Mouse (Mus musculus): ENCODE measurements at regions not wholly inside any gene's neighbourhood (a gene's known extent, or its start where the extent isn't known, plus 50 kb on each side); places are given as distances from the start of the nearest gene placed in this dataset.
A peak's percentile ranks its signal among the peaks of the same experiment; 100 is the strongest.

DNA sequence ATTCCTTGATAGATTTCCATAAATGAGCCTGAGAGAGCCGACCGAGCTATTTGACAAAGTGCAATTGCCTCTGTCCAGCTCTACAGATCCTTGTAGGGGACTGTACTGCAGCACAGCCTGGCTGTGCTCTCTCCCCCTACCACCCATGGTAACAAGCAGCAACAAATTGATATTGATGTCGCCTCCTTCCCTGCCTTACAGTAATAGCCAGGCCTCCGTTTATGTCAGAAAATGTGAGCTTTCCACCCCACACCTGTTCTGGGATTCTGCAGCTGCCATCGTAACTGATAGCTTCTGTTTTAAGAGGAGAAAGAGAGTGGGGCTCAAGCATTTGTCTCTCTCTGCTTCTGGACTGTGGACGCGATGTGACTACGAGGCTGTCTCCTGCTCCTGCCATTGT lies 432.6 kb downstream of the Fut8 start:
- no peaks in the 10 kb centered on the region for H3K36me3 ChIP-seq (ENCODE audit: control insufficient read depth, insufficient read depth, low read length)
- DNase-seq = no peak
- no peak overlapping the region for H3K27ac ChIP-seq (ENCODE audit: control insufficient read depth, insufficient read depth, low read length)
- no peak overlapping the region for H3K4me3 ChIP-seq (ENCODE audit: control insufficient read depth, insufficient read depth, low read length)
- 91% methylated on average over 8 of the region's 8 CpGs for WGBS
- peaks cover 5% of the 10 kb centered on the region for H3K4me1 ChIP-seq (replicated peaks; ENCODE audit: control insufficient read depth, insufficient read depth, low read length)
- H3K27me3 ChIP-seq (ENCODE audit: control insufficient read depth, insufficient read depth, low read length) = no peaks in the 10 kb centered on the region
- no peak for TF ChIP-seq POLR2A (IDR thresholded peaks at IDR 0.05; ENCODE audit: control insufficient read depth, extremely low read depth, insufficient read depth, low read length, poor library complexity)
- TF ChIP-seq CTCF (IDR thresholded peaks at IDR 0.05; ENCODE audit: borderline replicate concordance, control insufficient read depth, extremely low read depth, insufficient read depth, low read length, poor library complexity) = no peak

DNA sequence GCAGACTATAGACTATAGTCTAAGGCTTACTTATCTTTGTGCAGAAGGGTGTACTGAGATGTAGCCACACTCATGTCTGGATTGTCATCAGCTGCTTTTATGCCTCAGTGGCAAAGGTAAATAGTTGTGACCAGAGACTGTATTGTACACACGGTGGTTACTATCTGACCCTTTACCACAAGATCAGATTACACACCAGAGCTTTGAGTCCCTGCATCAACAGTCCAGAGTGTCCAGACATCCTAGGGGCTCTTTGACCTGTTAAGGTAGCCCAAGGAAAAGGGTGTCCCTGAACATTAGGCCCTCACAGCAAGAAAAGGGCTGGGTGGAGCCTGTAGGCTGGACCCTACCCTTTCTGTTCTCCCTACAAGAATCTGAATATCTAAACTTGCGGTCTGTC lies 436.4 kb downstream of the Fut8 start:
- Histone ChIP-seq H3K27me3 (ENCODE audit: control insufficient read depth, insufficient read depth, low read length) (no peaks in the 10 kb centered on the region), H3K36me3 (ENCODE audit: control insufficient read depth, insufficient read depth, low read length) (no peaks in the 10 kb centered on the region), H3K4me3 (ENCODE audit: control insufficient read depth, insufficient read depth, low read length) (no peak overlapping the region), H3K27ac (ENCODE audit: control insufficient read depth, insufficient read depth, low read length) (no peak overlapping the region), H3K4me1 (replicated peaks; ENCODE audit: control insufficient read depth, insufficient read depth, low read length) (no peaks in the 10 kb centered on the region)
- 94% methylated on average over 2 of the region's 2 CpGs for WGBS
- TF ChIP-seq CTCF (IDR thresholded peaks at IDR 0.05; ENCODE audit: borderline replicate concordance, control insufficient read depth, extremely low read depth, insufficient read depth, low read length, poor library complexity) (no peak), POLR2A (IDR thresholded peaks at IDR 0.05; ENCODE audit: control insufficient read depth, extremely low read depth, insufficient read depth, low read length, poor library complexity) (no peak)
- DNase-seq = no peak

DNA sequence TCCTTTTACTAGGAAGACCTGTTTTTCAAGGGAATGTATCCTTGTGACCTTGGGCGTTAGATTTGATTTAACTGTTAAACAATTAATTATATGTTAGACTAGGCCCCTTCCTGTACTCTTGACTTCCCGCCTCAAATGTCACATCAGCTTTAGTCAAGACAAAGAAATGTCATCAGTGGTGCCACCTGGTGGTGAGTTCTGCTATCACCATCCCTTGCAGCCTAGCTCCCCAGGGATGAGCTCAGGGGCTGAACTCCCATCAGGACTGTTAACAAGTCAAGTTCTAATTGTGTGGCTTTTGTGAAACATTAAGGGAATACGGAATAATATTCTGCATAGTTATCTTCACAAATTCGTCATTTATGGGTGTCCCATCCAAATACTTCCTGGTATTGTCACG lies 436.8 kb downstream of the Fut8 start:
- no peaks in the 10 kb centered on the region for H3K36me3 ChIP-seq (ENCODE audit: control insufficient read depth, insufficient read depth, low read length)
- H3K4me3 ChIP-seq (ENCODE audit: control insufficient read depth, insufficient read depth, low read length) = no peak overlapping the region
- DNase-seq = peak; percentile 65
- TF ChIP-seq POLR2A (IDR thresholded peaks at IDR 0.05; ENCODE audit: control insufficient read depth, extremely low read depth, insufficient read depth, low read length, poor library complexity) (no peak), CTCF (IDR thresholded peaks at IDR 0.05; ENCODE audit: borderline replicate concordance, control insufficient read depth, extremely low read depth, insufficient read depth, low read length, poor library complexity) (no peak)
- 81% methylated on average over 5 of the region's 5 CpGs for WGBS
- H3K27me3 ChIP-seq (ENCODE audit: control insufficient read depth, insufficient read depth, low read length) = no peaks in the 10 kb centered on the region
- H3K27ac ChIP-seq (ENCODE audit: control insufficient read depth, insufficient read depth, low read length) = no peak overlapping the region
- H3K4me1 ChIP-seq (replicated peaks; ENCODE audit: control insufficient read depth, insufficient read depth, low read length) = no peaks in the 10 kb centered on the region

DNA sequence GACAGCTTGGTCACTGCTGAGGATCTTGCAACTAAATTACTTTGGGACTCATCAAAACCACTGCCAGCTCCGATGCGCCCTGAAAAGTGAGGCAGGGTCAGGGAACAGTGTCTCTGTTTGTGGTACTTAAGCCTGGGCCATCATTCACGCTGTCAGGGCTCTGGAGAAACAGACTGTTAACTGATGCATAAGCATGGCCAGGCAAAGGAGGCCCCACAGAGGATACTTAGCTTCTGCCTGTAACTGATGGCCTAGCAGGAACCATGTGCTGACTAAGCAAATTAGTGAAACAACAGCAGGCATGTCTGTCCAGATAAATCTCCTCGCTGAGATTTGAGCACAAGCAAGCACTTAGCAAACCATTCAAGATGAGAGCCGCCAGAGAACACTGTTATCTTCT lies 440.1 kb downstream of the Fut8 start:
- 94% methylated on average over 5 of the region's 5 CpGs for WGBS
- TF ChIP-seq POLR2A (IDR thresholded peaks at IDR 0.05; ENCODE audit: control insufficient read depth, extremely low read depth, insufficient read depth, low read length, poor library complexity) (no peak), CTCF (IDR thresholded peaks at IDR 0.05; ENCODE audit: borderline replicate concordance, control insufficient read depth, extremely low read depth, insufficient read depth, low read length, poor library complexity) (no peak)
- Histone ChIP-seq H3K4me1 (replicated peaks; ENCODE audit: control insufficient read depth, insufficient read depth, low read length) (no peaks in the 10 kb centered on the region), H3K4me3 (ENCODE audit: control insufficient read depth, insufficient read depth, low read length) (no peak overlapping the region), H3K27ac (ENCODE audit: control insufficient read depth, insufficient read depth, low read length) (no peak overlapping the region), H3K36me3 (ENCODE audit: control insufficient read depth, insufficient read depth, low read length) (no peaks in the 10 kb centered on the region), H3K27me3 (ENCODE audit: control insufficient read depth, insufficient read depth, low read length) (no peaks in the 10 kb centered on the region)
- DNase-seq = no peak

DNA sequence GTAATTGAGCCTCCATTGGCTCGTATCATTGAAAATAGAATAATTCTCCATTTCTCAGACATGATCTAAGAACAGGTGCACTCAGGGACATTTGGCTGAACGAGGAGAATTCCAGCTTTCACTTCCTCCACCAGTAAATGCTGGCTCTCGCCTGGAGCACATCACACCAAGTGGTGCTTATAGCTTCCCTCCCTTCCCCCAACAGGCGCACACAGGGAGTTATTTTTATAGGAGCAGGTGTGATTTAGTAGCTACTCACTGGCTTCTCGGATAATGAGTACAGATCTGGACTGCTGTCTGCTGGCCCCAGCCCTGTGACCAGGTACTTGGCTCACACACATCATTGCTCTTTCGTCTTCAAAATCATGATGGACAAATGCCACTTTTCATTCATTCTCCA lies 456.2 kb downstream of the Fut8 start:
- WGBS = 81% methylated on average over 6 of the region's 6 CpGs
- H3K4me3 ChIP-seq (ENCODE audit: control insufficient read depth, insufficient read depth, low read length) = no peak overlapping the region
- no peaks in the 10 kb centered on the region for H3K27me3 ChIP-seq (ENCODE audit: control insufficient read depth, insufficient read depth, low read length)
- H3K27ac ChIP-seq (ENCODE audit: control insufficient read depth, insufficient read depth, low read length) = no peak overlapping the region
- no peak for DNase-seq
- no peaks in the 10 kb centered on the region for H3K36me3 ChIP-seq (ENCODE audit: control insufficient read depth, insufficient read depth, low read length)
- no peaks in the 10 kb centered on the region for H3K4me1 ChIP-seq (replicated peaks; ENCODE audit: control insufficient read depth, insufficient read depth, low read length)
- no peak for TF ChIP-seq CTCF (IDR thresholded peaks at IDR 0.05; ENCODE audit: borderline replicate concordance, control insufficient read depth, extremely low read depth, insufficient read depth, low read length, poor library complexity)
- TF ChIP-seq POLR2A (IDR thresholded peaks at IDR 0.05; ENCODE audit: control insufficient read depth, extremely low read depth, insufficient read depth, low read length, poor library complexity) = no peak

DNA sequence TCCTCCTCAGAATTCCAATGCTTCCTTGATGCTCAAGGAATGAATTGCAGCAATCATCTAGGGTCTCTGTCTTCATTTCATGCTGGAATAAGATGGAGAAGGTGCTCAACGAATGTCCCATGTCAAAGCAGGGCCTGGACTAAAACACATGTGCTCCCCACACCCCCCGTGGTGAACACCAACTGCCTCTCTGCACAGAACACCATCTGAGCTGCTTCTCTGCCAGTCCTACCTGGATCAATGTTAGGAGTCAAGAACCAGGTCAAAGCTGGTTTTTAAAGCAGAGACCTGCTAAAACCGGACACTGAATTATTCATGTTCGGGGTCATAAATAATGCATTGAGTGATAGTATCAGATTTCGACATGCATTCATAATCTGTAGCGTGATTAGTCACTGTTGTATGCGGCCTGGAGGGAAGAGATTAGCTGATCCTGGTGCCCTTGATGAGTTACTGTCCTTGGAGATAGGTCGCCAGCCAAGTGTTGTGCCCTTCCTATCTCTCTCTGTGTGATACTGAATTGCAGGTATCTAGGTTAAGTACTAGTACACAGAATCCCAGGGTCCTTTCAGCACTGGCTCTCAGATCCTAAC lies 458.2 kb downstream of the Fut8 start:
- DNase-seq = no peak

DNA sequence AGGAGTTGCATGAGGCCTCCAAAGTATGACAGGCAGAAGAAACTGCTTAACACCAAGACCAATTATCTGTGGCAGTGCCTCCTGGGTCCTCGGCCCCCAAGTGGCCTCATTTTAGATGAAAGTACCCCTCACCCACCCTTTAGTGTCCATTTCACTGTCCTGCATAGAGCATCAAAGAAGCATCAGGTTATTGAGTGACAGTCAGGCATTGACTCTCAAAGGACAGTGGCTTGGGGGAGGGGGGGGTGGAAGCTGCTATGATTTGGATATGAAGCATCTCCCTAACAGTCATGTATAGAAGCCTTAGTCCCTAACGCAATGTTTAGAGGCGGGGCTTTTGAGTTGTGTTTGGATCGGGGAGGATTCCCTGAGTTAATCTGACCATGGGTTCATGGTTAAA lies 458.7 kb downstream of the Fut8 start:
- no peak overlapping the region for H3K27ac ChIP-seq (ENCODE audit: control insufficient read depth, insufficient read depth, low read length)
- no peaks in the 10 kb centered on the region for H3K36me3 ChIP-seq (ENCODE audit: control insufficient read depth, insufficient read depth, low read length)
- DNase-seq = no peak
- H3K4me3 ChIP-seq (ENCODE audit: control insufficient read depth, insufficient read depth, low read length) = no peak overlapping the region
- no peaks in the 10 kb centered on the region for H3K4me1 ChIP-seq (replicated peaks; ENCODE audit: control insufficient read depth, insufficient read depth, low read length)
- 99% methylated on average over 4 of the region's 4 CpGs for WGBS
- TF ChIP-seq CTCF (IDR thresholded peaks at IDR 0.05; ENCODE audit: borderline replicate concordance, control insufficient read depth, extremely low read depth, insufficient read depth, low read length, poor library complexity) = no peak
- TF ChIP-seq POLR2A (IDR thresholded peaks at IDR 0.05; ENCODE audit: control insufficient read depth, extremely low read depth, insufficient read depth, low read length, poor library complexity) = no peak
- no peaks in the 10 kb centered on the region for H3K27me3 ChIP-seq (ENCODE audit: control insufficient read depth, insufficient read depth, low read length)

More for the DNA sequence above, 458.2 kb downstream of the Fut8 start:
- Histone ChIP-seq H3K4me1 (replicated peaks; ENCODE audit: control insufficient read depth, insufficient read depth, low read length) (no peaks in the 10 kb centered on the region), H3K27me3 (ENCODE audit: control insufficient read depth, insufficient read depth, low read length) (no peaks in the 10 kb centered on the region), H3K4me3 (ENCODE audit: control insufficient read depth, insufficient read depth, low read length) (no peak overlapping the region), H3K27ac (ENCODE audit: control insufficient read depth, insufficient read depth, low read length) (no peak overlapping the region), H3K36me3 (ENCODE audit: control insufficient read depth, insufficient read depth, low read length) (no peaks in the 10 kb centered on the region)
- TF ChIP-seq POLR2A (IDR thresholded peaks at IDR 0.05; ENCODE audit: control insufficient read depth, extremely low read depth, insufficient read depth, low read length, poor library complexity) (no peak), CTCF (IDR thresholded peaks at IDR 0.05; ENCODE audit: borderline replicate concordance, control insufficient read depth, extremely low read depth, insufficient read depth, low read length, poor library complexity) (no peak)
- 94% methylated on average over 8 of the region's 8 CpGs for WGBS
